Mouse (Mus musculus) ES-E14 (cell line): ENCODE data around the gene Slc7a1. TPM values are rescaled to one million over a fixed set of nuclear protein-coding genes. Genes with fewer than 3 reads are reported as not detected.

Experiments
- DNase-seq: peaks from one replicate; pipeline ENCODE4 v3.0.0-alpha.2; 2013; ENCODE audit warnings: low read depth, low spot score
- H3K27ac ChIP-seq: 2 replicates; pipeline ENCODE4 v1.5.1; 2012; ENCODE audit warnings: low read depth, mild to moderate bottlenecking, low read length, moderate library complexity, mixed read lengths; ENCODE audit not compliant: poor library complexity, insufficient read depth, severe bottlenecking
- H3K36me3 ChIP-seq: 2 replicates; pipeline ENCODE4 v1.6.1; 2012; ENCODE audit warnings: mild to moderate bottlenecking, low read length, moderate library complexity, mixed read lengths; ENCODE audit not compliant: control insufficient read depth, poor library complexity, insufficient read depth, severe bottlenecking
- H3K4me1 ChIP-seq, 2 experiments: fragments of 150-350 bp in 1 of 2; sonication (generic) in 1 of 2; 2 replicates each; pipeline ENCODE4 v1.6.1; 2012; ENCODE audit warnings: low read length in 2 of 2, mild to moderate bottlenecking in 1 of 2, mixed read lengths in 1 of 2; ENCODE audit not compliant: control insufficient read depth in 2 of 2, insufficient read depth in 2 of 2, poor library complexity in 1 of 2
- H3K4me3 ChIP-seq, 2 experiments: fragments of 150-350 bp in 1 of 2; sonication (generic) in 1 of 2; 2 replicates each; pipeline ENCODE4 v1.5.1; 2012; ENCODE audit warnings: low read length in 2 of 2, low read depth in 1 of 2, mild to moderate bottlenecking in 1 of 2, mixed read lengths in 1 of 2; ENCODE audit not compliant: insufficient read depth in 1 of 2, poor library complexity in 1 of 2, severe bottlenecking in 1 of 2
- H3K9ac ChIP-seq: 2 replicates; pipeline ENCODE4 v1.6.1; 2012; ENCODE audit warnings: low read depth, mild to moderate bottlenecking, low read length, mixed read lengths; ENCODE audit not compliant: poor library complexity, insufficient read depth, severe bottlenecking
- H3K9me3 ChIP-seq: fragments of 150-350 bp; sonication (generic); 2 replicates; pipeline ENCODE4 v1.6.1; 2012; ENCODE audit warnings: low read depth, mild to moderate bottlenecking, low read length; ENCODE audit not compliant: control insufficient read depth, insufficient read depth
- CHD2 ChIP-seq: IDR thresholded peaks from 2 replicates; pipeline ENCODE4 v1.6.1; 2014; ENCODE audit warnings: mild to moderate bottlenecking, low read depth, low read length, inconsistent platforms
- HCFC1 ChIP-seq: IDR thresholded peaks from 2 replicates; pipeline ENCODE4 v1.6.1; 2012; ENCODE audit warnings: low read length, inconsistent platforms, borderline replicate concordance; ENCODE audit not compliant: insufficient read depth
- MAFK ChIP-seq: IDR thresholded peaks from 2 replicates; pipeline ENCODE4 v1.6.1; 2014; ENCODE audit warnings: mild to moderate bottlenecking, low read depth, low read length, inconsistent platforms; ENCODE audit not compliant: insufficient read depth
- ZC3H11A ChIP-seq: IDR thresholded peaks from 2 replicates; pipeline ENCODE4 v1.6.1; 2012; ENCODE audit warnings: low read depth, mild to moderate bottlenecking, inconsistent platforms, low read length, borderline replicate concordance
- ZNF384 ChIP-seq: IDR thresholded peaks from 2 replicates; pipeline ENCODE4 v1.6.1; 2012; ENCODE audit warnings: low read depth, low read length, inconsistent platforms
- in situ Hi-C, 2 experiments: fragments of 600-800 bp; cut with MboI; formaldehyde crosslinking; loops; one replicate each; pipeline ENCODE4 v1.15.1; 2025; ENCODE audit warnings: low sequenced_read_pairs in 2 of 2, inconsistent platforms in 1 of 2; ENCODE audit not compliant: unreplicated experiment in 2 of 2
- total RNA-seq: library from RNA; depleted of rRNA; stranded (reverse); fragments of 300-350 nt; gene quantifications from 2 replicates; pipeline ENCODE4 v1.2.3, GENCODE M21; 2012

Slc7a1 gene
- total RNA-seq, 1 experiment, result 104 TPM

GRCm38 (mm10) chr5:148354536-148354935 is 45.2 kb downstream of the Slc7a1 start:
- in situ Hi-C loops, result no loop called here
- no peaks in the 10 kb centered on the region for H3K9me3 ChIP-seq
- no peaks in the 10 kb centered on the region; a peak in 1 of 4 replicates for H3K4me1 ChIP-seq
- H3K9ac ChIP-seq, result no peak overlapping the region
- no peak overlapping the region for H3K4me3 ChIP-seq
- no peak for TF ChIP-seq MAFK
- no peak for TF ChIP-seq ZC3H11A
- no peak for TF ChIP-seq HCFC1
- no peak for TF ChIP-seq CHD2
- TF ChIP-seq ZNF384, result no peak
- H3K36me3 ChIP-seq, result peaks cover 6% of the 10 kb centered on the region; the same call in 1 of the 2 replicates
- no peak overlapping the region for H3K27ac ChIP-seq
- no peak for DNase-seq

- Histone ChIP-seq H3K9ac (no peak overlapping the region), H3K36me3 (peaks cover 6% of the 10 kb centered on the region; the same call in 1 of the 2 replicates), H3K27ac (no peak overlapping the region), H3K9me3 (no peaks in the 10 kb centered on the region), H3K4me3 (no peak overlapping the region), H3K4me1 (no peaks in the 10 kb centered on the region; a peak in 1 of 4 replicates)
- in situ Hi-C loops, result no loop called here
- no peak for DNase-seq
- no peak for TF ChIP-seq CHD2
- no peak for TF ChIP-seq ZC3H11A
- TF ChIP-seq MAFK, result no peak
- TF ChIP-seq ZNF384, result no peak
- TF ChIP-seq HCFC1, result no peak
These were observed 46.3 kb downstream of the Slc7a1 start for GRCm38 (mm10) chr5:148353429-148353828.

GRCm38 (mm10) chr5:148349327-148350011 is 50.2 kb downstream of the Slc7a1 start:
- no peak overlapping the region; the same call in 1 of the 2 replicates for H3K9ac ChIP-seq
- no peak overlapping the region for H3K27ac ChIP-seq
- no peak for DNase-seq
- in situ Hi-C loops, result no loop called here
- peaks cover 16% of the 10 kb centered on the region; the same call in 1 of the 2 replicates for H3K36me3 ChIP-seq
- no peaks in the 10 kb centered on the region for H3K9me3 ChIP-seq
- TF ChIP-seq ZNF384 (no peak), ZC3H11A (no peak), MAFK (no peak), CHD2 (no peak)
- no peak overlapping the region for H3K4me3 ChIP-seq
- no peaks in the 10 kb centered on the region; a peak in 1 of 4 replicates for H3K4me1 ChIP-seq

GRCm38 (mm10) chr5:148348153-148348552 is 51.6 kb downstream of the Slc7a1 start:
- Histone ChIP-seq H3K9ac (no peak overlapping the region), H3K27ac (no peak overlapping the region), H3K36me3 (peaks cover 22% of the 10 kb centered on the region; the same call in 1 of the 2 replicates), H3K4me3 (no peak overlapping the region), H3K4me1 (no peaks in the 10 kb centered on the region; a peak in 1 of 4 replicates), H3K9me3 (no peaks in the 10 kb centered on the region)
- DNase-seq, result no peak
- TF ChIP-seq ZC3H11A (no peak), CHD2 (no peak), MAFK (no peak), HCFC1 (no peak), ZNF384 (no peak)
- in situ Hi-C loops, result no loop called here
